Mouse (Mus musculus) cerebellum, adult 2 months (tissue): Measurements from ENCODE around the gene Cdc14a.

ENCODE experiments used
- CTCF ChIP-seq: fragments of 200-500 bp; IDR thresholded peaks from 2 replicates; pipeline ENCODE4 v1.5.1; 2011; ENCODE audit warnings: low read depth, mild to moderate bottlenecking, control low read depth, low read length, moderate library complexity, borderline replicate concordance; ENCODE audit not compliant: insufficient read depth
- POLR2A ChIP-seq: fragments of 200-500 bp; IDR thresholded peaks from 2 replicates; pipeline ENCODE4 v1.6.1; 2011; ENCODE audit warnings: low read length, control low read depth, borderline replicate concordance; ENCODE audit not compliant: insufficient read depth

DNA sequence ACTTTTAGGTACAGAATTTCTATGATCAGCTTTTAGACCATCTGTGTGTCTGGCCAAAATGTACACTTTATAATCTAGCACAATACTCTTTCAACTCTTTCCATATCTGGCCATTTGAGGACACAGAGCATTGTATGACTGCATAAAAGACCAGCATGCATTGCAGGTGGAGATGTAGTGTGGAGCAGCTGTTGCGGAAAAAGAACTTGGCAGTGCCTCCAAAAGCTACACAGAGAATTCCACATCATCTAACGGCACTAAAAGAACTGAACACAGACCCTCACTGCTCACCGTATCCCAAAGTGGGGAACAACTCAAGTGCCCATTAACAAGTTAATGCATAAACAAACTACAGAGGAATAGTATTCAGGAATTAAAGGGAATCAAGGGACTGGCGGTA, 112.0 kb downstream of the Cdc14a start:
- TF ChIP-seq POLR2A (no peak), CTCF (no peak)
